Mouse (Mus musculus) bone marrow macrophage, adult 2 months (primary cell): ENCODE results near the gene Cfap54.

Source experiments
- CTCF ChIP-seq: IDR thresholded peaks from 2 replicates; pipeline ENCODE4 v1.5.1; 2012; ENCODE audit warnings: low read depth, mild to moderate bottlenecking, low read length, moderate library complexity
- POLR2A ChIP-seq: IDR thresholded peaks from 2 replicates; pipeline ENCODE4 v1.6.1; 2012; ENCODE audit warnings: mild to moderate bottlenecking, low read depth, low read length, borderline replicate concordance

- TF ChIP-seq POLR2A = no peak
- TF ChIP-seq CTCF = no peak
These were observed 7.1 kb upstream of the Cfap54 start for GRCm38 (mm10) chr10:93088396-93089048.
